Mouse (Mus musculus): ENCODE results near the gene Tmem190. TPM values are rescaled to one million over a fixed set of nuclear protein-coding genes. Genes with fewer than 3 reads are reported as not detected.
"Not testable (repeated sequence)": the region's sequence is repeated elsewhere in the genome, so short reads cannot be mapped to it uniquely, and the experiment has no call there.

Tmem190 gene
- polyA plus RNA-seq, 1 experiment from 2014 or later = 0.86 TPM

DNA sequence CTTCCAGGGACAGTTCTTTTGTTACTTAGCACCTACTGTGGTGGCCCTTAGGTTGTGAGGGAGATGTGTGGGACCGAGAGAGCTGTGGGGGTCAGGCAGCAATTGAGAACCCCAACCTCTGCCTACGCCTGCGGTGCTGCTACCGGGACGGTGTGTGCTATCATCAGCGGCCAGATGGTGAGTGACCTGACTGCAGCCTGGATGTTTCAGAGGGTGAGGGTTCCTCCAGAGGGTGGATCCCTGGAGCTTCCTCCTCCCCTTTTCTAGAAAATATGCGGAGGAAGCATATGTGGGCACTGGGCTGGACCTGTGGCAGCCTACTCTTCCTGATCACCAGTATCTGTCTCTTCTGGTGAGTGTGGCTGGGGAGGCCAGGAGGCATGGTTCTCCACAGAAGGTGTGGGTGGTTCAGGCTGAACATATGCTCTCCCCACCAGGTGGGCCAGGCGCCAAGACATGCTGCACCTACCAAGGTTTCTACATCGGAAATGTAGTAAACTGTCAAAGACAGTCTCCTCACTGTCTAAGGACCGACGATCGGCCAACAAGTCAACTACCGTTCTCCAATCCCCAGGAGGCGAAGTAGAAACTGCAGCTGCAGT lies 1.0 kb downstream of the Tmem190 start:
- H3K4me3 ChIP-seq (ENCODE audit: low read depth, low read length) = no peak overlapping the region
- no peak for DNase-seq (ENCODE audit: low spot score)
- peak overlapping the region; percentile 26; the same call in 1 of the 2 replicates for H3K9ac ChIP-seq (ENCODE audit: low read depth, low read length)
- 0 out of 2 replicates have a peak, but pooled peaks cover 2% of the 10 kb centered on the region for H3K36me3 ChIP-seq (ENCODE audit: control insufficient read depth, insufficient read depth, low read length)
- H3K27ac ChIP-seq (ENCODE audit: low read depth, low read length) = no peak overlapping the region; the same call in 1 of the 2 replicates
- no peaks in the 10 kb centered on the region for H3K9me3 ChIP-seq (ENCODE audit: control insufficient read depth, low read length)
- peaks cover 20% of the 10 kb centered on the region for H3K4me1 ChIP-seq (replicated peaks; ENCODE audit: control insufficient read depth, insufficient read depth, low read length)
- ATAC-seq (replicated peaks; ENCODE audit: low FRiP score) = peak; percentile 81
- 59% methylated on average over 14 of the region's 14 CpGs for WGBS
- H3K27me3 ChIP-seq (replicated peaks; ENCODE audit: control insufficient read depth, insufficient read depth, low read length) = peaks cover 5% of the 10 kb centered on the region
- peak overlapping the region; percentile 27; the same call in 1 of the 2 replicates for H3K4me2 ChIP-seq

DNA sequence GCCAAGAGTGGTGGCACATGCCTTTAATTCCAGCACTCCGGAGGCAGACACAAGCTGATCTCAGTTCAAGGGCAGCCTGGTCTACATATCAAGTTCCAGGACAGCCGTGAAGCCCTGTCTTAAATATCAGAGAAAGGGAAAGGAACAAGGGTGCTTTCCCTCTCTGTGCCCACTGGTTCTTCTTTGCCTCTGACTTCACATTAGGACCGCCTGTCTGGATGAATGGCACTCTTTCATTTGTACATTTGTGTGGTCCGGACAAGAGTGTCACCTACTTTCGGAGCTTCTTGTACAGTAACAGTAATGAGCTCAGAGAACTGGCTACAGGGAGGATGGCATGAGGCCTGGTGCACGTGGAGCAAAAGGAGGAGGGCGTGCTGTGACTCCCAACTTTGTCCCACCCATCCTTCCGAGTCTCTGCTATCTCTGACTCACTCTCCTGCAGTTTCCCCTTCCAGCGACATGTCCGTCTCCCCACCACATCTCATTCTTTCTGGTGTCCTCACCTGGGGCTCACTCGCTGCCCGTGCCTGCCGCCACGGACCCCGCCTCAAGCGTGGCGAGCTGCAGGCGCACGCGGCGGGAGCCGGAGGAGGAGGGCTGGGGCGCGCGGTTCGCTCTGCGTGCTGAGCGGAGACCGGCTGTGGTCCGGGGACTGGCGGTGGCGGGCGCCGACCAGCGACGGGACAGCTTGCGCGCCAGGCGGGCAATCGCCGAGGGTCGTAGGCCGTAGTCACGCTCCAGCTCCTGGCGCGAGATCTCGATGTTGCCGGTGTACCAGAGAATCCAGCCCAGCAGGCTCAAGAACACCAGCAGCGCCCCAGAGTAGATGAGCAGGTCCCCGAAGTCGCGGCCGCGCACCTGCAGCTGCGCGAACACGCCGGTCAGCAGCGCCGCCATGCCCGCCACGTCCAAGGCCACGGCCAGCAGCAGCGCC lies 6.0 kb downstream of the Tmem190 start:
- peak; percentile 80 for DNase-seq (ENCODE audit: low spot score)
- peak overlapping the region; percentile 80 for H3K4me2 ChIP-seq
- 1% methylated on average over 63 of the region's 64 CpGs for WGBS
- peaks cover 3% of the 10 kb centered on the region for H3K36me3 ChIP-seq (ENCODE audit: control insufficient read depth, insufficient read depth, low read length)
- peak overlapping the region; percentile 87 for H3K9ac ChIP-seq (ENCODE audit: low read depth, low read length)
- H3K9me3 ChIP-seq (ENCODE audit: control insufficient read depth, low read length) = no peaks in the 10 kb centered on the region
- peak overlapping the region; percentile 67 for H3K4me3 ChIP-seq (ENCODE audit: low read depth, low read length)
- peak; percentile 59 for ATAC-seq (replicated peaks; ENCODE audit: low FRiP score)
- H3K27me3 ChIP-seq (replicated peaks; ENCODE audit: control insufficient read depth, insufficient read depth, low read length) = no peaks in the 10 kb centered on the region
- H3K4me1 ChIP-seq (replicated peaks; ENCODE audit: control insufficient read depth, insufficient read depth, low read length) = peaks cover 14% of the 10 kb centered on the region
- H3K27ac ChIP-seq (ENCODE audit: low read depth, low read length) = peak overlapping the region; percentile 78

- H3K27ac ChIP-seq (ENCODE audit: low read depth, low read length) = peak within 1 kb of the TSS; percentile 78
- H3K36me3 ChIP-seq (ENCODE audit: control insufficient read depth, insufficient read depth, low read length) = peaks cover 9% of the 10 kb centered on the region
- peak within 1 kb of the TSS; percentile 87 for H3K9ac ChIP-seq (ENCODE audit: low read depth, low read length)
- DNase-seq (ENCODE audit: low spot score) = no peak
- WGBS = 8% methylated on average over 36 of the region's 40 CpGs
- no peaks in the 10 kb centered on the region for H3K27me3 ChIP-seq (replicated peaks; ENCODE audit: control insufficient read depth, insufficient read depth, low read length)
- H3K4me1 ChIP-seq (replicated peaks; ENCODE audit: control insufficient read depth, insufficient read depth, low read length) = peaks cover 16% of the 10 kb centered on the region
- H3K4me3 ChIP-seq (ENCODE audit: low read depth, low read length) = peak within 1 kb of the TSS; percentile 67
- no peaks in the 10 kb centered on the region for H3K9me3 ChIP-seq (ENCODE audit: control insufficient read depth, low read length)
- peak; percentile 32 for ATAC-seq (replicated peaks; ENCODE audit: low FRiP score)
- H3K4me2 ChIP-seq = peak within 1 kb of the TSS; percentile 80
These were observed 6.7 kb downstream of the Tmem190 start, which contains the start of gene Tmem238 for GRCm38 (mm10) chr7:4789436-4789935. Tmem238 (minus strand) TSS chr7:4789656.

- Histone ChIP-seq H3K27me3 (replicated peaks; ENCODE audit: control insufficient read depth, insufficient read depth, low read length) (no peaks in the 10 kb centered on the region), H3K9ac (ENCODE audit: low read depth, low read length) (peak within 1 kb of the TSS; percentile 100), H3K9me3 (ENCODE audit: control insufficient read depth, low read length) (no peaks in the 10 kb centered on the region), H3K4me3 (ENCODE audit: low read depth, low read length) (peak within 1 kb of the TSS; percentile 93), H3K4me1 (replicated peaks; ENCODE audit: control insufficient read depth, insufficient read depth, low read length) (peaks cover 18% of the 10 kb centered on the region), H3K4me2 (peak within 1 kb of the TSS; percentile 97), H3K36me3 (ENCODE audit: control insufficient read depth, insufficient read depth, low read length) (peaks cover 31% of the 10 kb centered on the region), H3K27ac (ENCODE audit: low read depth, low read length) (peak within 1 kb of the TSS; percentile 97)
- DNase-seq (ENCODE audit: low spot score) = peak; percentile 94
- 1% methylated on average over 53 of the region's 54 CpGs for WGBS
- peak; percentile 81 for ATAC-seq (replicated peaks; ENCODE audit: low FRiP score)
These were observed 9.8 kb downstream of the Tmem190 start, which contains the start of gene Rpl28 for GRCm38 (mm10) chr7:4792278-4793212. Rpl28 (plus strand) TSS chr7:4792874.

DNA sequence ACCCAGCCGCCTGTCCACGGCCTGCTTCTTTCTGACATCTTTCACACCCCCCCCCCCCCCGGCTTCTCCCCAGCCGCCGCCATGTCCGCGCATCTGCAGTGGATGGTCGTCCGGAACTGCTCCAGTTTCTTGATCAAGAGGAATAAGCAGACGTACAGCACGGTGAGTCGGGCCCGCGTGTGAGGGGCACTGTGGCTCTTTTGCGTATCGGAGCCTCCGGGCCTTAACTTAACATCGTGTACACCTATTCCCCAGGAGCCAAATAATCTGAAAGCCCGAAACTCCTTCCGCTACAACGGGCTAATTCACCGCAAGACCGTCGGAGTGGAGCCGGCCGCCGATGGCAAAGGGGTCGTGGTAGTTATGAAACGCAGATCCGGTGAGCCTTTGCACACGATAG lies 10.5 kb downstream of the Tmem190 start:
- Histone ChIP-seq H3K27ac (ENCODE audit: low read depth, low read length) (peak overlapping the region; percentile 96), H3K9ac (ENCODE audit: low read depth, low read length) (peak overlapping the region; percentile 100), H3K36me3 (ENCODE audit: control insufficient read depth, insufficient read depth, low read length) (peaks cover 31% of the 10 kb centered on the region), H3K4me3 (ENCODE audit: low read depth, low read length) (peak overlapping the region; percentile 93), H3K4me1 (replicated peaks; ENCODE audit: control insufficient read depth, insufficient read depth, low read length) (peaks cover 13% of the 10 kb centered on the region), H3K4me2 (peak overlapping the region; percentile 97)
- not testable (repeated sequence) for H3K9me3 ChIP-seq (ENCODE audit: control insufficient read depth, low read length); H3K27me3 ChIP-seq (replicated peaks; ENCODE audit: control insufficient read depth, insufficient read depth, low read length); DNase-seq (ENCODE audit: low spot score); ATAC-seq (replicated peaks; ENCODE audit: low FRiP score)
- under 1% methylated on average over 31 of the region's 31 CpGs for WGBS

DNA sequence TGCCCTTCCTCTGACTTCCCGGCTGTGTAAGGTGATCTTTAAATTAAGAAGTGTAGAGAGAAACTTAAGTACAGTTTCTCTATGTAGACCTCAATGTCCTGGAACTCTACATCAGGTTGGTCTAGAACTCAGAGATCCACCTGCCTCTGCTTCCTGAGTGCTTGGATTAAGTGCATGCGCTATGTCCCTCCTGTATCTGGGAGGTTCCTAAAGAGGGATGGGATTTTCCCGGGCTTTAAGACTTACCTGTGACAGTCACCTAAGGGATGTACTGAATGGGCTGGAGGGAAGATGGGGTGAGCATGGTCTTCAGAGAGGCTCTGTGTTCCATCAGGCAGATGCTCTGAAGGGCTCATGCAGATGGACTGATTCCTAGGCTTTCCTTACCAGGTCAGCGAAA lies 10.9 kb downstream of the Tmem190 start:
- 21% methylated on average over 4 of the region's 4 CpGs for WGBS
- Histone ChIP-seq H3K9ac (ENCODE audit: low read depth, low read length) (peak overlapping the region; percentile 100), H3K27me3 (replicated peaks; ENCODE audit: control insufficient read depth, insufficient read depth, low read length) (no peaks in the 10 kb centered on the region), H3K9me3 (ENCODE audit: control insufficient read depth, low read length) (no peaks in the 10 kb centered on the region), H3K4me1 (replicated peaks; ENCODE audit: control insufficient read depth, insufficient read depth, low read length) (peaks cover 13% of the 10 kb centered on the region), H3K4me2 (peak overlapping the region; percentile 97), H3K27ac (ENCODE audit: low read depth, low read length) (peak overlapping the region; percentile 96), H3K4me3 (ENCODE audit: low read depth, low read length) (peak overlapping the region; percentile 93), H3K36me3 (ENCODE audit: control insufficient read depth, insufficient read depth, low read length) (peaks cover 31% of the 10 kb centered on the region)
- ATAC-seq (replicated peaks; ENCODE audit: low FRiP score) (no peak), DNase-seq (ENCODE audit: low spot score) (no peak)

DNA sequence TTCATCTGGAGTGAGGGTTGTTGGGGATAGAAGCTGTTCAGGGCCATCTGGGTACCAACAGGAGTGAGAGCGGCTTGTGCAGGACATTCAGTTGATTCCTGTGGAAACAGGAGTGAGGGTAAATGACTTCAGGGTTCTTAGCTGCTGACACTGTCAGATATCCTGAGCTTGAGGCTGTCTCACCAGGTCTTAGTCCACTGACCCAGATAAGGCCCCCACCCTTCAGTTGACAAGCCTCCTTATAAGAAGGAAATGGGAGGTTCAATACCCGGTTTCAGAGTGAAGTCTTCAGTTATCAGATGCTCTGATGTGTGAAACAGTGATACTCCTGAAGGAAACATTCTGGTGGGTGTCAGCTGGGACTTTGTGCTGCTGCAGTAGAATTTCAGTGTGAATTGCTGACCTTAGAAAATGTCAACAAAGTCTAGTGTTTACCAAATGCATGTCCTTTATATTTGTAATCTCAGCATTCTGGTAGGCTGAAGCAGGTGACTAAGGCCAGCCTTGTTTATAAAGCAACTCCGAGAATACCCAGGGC lies 12.0 kb downstream of the Tmem190 start:
- peaks cover 31% of the 10 kb centered on the region for H3K36me3 ChIP-seq (ENCODE audit: control insufficient read depth, insufficient read depth, low read length)
- 57% methylated on average over 3 of the region's 3 CpGs for WGBS
- ATAC-seq (replicated peaks; ENCODE audit: low FRiP score) = 0 out of 2 replicates have a peak, but pooled peaks have one; percentile 13

More for the DNA sequence above, 12.0 kb downstream of the Tmem190 start:
- H3K27me3 ChIP-seq (replicated peaks; ENCODE audit: control insufficient read depth, insufficient read depth, low read length) = no peaks in the 10 kb centered on the region
- peak overlapping the region; percentile 93 for H3K4me3 ChIP-seq (ENCODE audit: low read depth, low read length)
- H3K4me1 ChIP-seq (replicated peaks; ENCODE audit: control insufficient read depth, insufficient read depth, low read length) = peaks cover 13% of the 10 kb centered on the region
- H3K4me2 ChIP-seq = peak overlapping the region; percentile 97
- no peaks in the 10 kb centered on the region for H3K9me3 ChIP-seq (ENCODE audit: control insufficient read depth, low read length)
- peak overlapping the region; percentile 96 for H3K27ac ChIP-seq (ENCODE audit: low read depth, low read length)
- no peak for DNase-seq (ENCODE audit: low spot score)
- peak overlapping the region; percentile 100 for H3K9ac ChIP-seq (ENCODE audit: low read depth, low read length)
